Mouse (Mus musculus): ENCODE results near the gene Gtf2i.

Gtf2i gene

DNA sequence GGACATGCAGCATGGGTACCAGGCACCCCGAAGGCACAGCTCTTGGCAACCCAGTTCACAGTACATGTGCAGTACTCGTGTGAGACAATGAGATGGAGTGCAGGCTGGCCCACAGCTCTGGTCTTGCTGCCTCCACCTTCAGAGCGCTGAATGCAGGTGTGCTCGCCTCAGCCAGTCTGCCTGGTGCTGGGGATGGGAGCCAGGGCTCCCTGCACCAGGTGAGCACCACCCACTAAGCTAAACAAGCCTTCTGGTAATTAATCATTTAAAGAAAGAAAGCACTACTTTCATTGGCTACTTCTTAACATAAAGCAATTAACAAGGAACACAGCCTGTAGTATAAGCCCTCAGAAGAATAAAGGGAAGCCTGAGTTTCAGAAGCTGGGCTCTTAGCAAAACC is 37.5 kb downstream of the Gtf2i start:
- DNase-seq (ENCODE audit: low read depth, low spot score), result no peak

DNA sequence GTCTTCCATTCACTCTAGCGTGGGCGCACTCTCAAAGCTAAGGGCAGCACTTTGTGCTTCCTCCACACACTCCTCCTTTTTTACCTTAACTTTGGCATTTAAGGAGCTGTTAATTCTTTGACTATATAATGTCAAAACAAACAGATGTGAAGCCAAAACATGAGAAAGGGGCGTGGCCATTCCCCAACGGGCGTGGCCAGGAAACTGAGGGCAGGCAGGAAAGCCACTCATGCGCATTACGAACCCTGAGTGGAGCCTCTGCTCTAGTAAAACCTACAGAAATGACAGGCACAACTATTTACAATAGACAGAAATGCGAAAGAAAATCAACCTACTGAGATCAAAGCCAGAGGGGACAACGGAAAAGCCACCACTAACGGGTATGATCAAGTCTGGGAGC is 39.0 kb downstream of the Gtf2i start:
- no peak for DNase-seq (ENCODE audit: low read depth, low spot score)

DNA sequence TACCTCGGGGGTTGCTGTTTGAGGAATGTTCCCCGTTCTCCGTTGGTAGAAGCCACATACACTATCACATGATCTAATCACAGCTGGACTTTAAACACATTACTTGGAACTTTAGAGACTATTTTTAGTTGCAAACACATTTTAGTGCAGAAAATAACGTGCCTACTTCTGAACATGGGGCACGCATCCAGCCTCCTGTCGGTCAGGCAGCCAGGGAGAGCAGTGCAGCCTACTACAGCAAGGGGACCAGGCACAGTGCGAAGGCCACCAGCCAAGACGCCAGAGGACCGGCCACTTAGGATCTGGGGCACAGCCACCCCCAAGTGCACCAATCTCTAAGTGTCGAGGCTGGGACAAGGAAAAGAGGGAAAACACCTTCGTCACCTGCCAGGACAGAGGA is 39.5 kb downstream of the Gtf2i start:
- no peak for DNase-seq (ENCODE audit: low read depth, low spot score)

- no peak for DNase-seq (ENCODE audit: low read depth, low spot score)
Observed at GRCm38 (mm10) chr5:134273761-134274160, 40.8 kb downstream of the Gtf2i start.

DNA sequence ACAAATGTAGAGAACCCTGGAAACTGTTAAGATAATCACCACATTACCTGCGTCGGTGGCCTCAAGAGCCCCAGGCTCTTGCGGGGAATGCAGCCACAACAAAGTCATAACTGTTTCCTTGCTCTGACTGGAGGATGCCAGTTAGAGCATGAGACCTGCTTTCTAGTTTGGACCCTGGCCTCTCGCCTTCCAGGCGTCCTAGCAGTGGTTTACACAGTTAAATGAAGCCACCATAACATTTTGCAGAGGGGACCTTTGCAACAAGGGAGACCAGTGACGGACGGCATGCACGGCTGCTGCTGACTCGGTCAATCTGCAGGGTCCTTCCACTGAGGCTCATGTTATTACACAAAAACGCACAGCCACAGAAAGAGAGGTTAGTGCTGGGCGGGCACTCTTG is 41.8 kb downstream of the Gtf2i start:
- DNase-seq (ENCODE audit: low read depth, low spot score), result no peak

DNA sequence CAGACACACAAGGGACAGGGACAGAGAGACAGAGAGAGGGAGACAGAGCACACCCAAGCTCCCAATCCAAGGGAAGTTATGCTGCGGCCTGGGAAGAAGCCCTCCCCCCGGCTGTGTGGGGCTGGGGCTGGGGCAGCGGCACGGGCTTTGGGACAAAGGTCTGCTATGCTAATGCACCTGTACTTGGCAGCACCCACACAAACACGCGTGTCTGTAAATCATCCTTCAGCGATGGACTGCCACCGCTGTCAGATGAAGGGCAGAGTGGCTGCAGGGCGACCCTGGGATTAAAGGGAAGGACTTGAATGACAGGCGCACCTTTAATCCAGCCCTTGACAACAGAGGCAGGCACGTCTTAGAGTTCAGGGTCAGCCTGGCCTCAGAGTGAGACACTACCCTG is 43.1 kb downstream of the Gtf2i start:
- no peak for DNase-seq (ENCODE audit: low read depth, low spot score)

GRCm38 (mm10) chr5:134270566-134270965 is 44.0 kb downstream of the Gtf2i start:
- DNase-seq (ENCODE audit: low read depth, low spot score), result no peak

GRCm38 (mm10) chr5:134269751-134270150 is 44.8 kb downstream of the Gtf2i start:
- no peak for DNase-seq (ENCODE audit: low read depth, low spot score)

DNA sequence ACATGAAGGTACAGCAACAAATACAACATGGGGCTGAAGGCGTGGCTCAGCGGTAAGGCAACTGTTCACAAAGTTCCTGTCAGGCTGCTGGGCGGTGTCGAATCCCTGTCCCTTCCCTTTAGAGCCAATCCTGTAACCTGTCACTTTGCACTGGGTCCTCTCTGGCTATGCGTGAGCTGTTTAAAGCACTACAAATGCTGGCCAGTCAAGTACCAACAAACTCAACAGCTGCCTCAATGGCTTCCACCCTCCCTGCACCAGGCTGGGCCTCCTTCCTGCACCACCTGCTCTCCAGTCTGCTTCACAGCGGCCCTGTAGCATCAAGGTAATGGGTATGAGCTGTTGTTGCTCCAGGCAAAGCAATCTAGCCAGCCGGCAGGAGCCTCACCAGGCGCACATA is 45.8 kb downstream of the Gtf2i start:
- DNase-seq (ENCODE audit: low read depth, low spot score), result no peak

DNA sequence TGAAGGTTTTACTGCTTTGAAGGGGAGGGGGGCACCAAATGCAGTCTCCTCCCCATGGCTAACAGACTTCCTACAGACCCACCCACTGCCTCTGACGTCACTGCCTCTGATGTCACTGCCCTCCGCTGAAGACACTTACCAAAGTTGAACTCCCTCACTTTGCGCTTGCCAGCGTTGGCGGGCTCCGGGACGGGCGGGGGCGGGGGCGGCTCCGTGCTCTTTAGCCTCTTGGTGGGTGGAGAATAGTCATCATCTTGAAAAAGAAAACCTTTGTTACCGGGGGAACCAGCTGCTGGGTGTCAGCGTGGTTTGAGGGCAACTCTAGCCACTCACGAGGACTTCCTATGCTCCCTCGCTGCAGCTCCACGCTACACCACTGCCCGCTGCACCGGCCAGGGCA is 48.2 kb downstream of the Gtf2i start:
- no peak for DNase-seq (ENCODE audit: low read depth, low spot score)

GRCm38 (mm10) chr5:134265890-134266289 is 48.7 kb downstream of the Gtf2i start:
- DNase-seq (ENCODE audit: low read depth, low spot score), result no peak

- DNase-seq (ENCODE audit: low read depth, low spot score), result no peak
Observed at GRCm38 (mm10) chr5:134260001-134260636, 54.4 kb downstream of the Gtf2i start.

DNA sequence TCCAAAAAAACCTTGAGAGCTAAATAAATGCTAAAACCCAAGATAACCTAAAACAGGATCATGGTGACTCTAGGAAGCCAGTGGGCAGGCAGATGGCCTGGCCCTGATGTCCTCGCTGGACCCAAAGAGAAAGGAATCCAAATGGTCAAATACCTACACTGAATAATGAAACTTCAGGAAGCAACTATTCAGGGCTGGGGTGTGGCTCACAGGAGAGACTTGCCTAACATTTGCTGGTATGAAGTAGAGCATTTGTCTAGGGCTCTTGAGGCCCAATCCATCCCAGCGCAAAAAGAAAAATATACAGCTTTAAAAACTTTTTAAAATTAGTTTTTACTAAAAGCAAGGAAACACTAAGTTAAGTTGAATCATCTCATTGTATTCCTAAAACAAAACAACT is 55.6 kb downstream of the Gtf2i start:
- DNase-seq (ENCODE audit: low read depth, low spot score), result no peak

DNA sequence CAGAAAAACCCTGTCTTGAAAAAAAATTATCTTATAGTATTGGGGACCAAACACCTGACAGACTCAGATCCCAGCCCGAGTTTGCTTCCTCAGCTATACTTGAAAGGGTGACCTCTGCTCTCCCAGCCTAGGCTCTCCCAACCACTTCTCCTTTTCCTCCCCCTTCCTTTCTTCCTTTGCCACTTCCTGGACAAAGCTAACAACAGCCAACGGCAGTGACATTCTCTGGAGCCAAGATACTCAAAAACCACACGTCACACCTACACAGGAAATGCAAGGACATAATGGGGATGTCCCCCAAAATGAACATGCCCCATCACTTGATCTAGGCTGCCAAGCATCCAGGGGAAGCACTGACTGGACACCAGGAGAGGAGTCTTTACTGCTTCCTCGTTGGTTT is 56.2 kb downstream of the Gtf2i start:
- DNase-seq (ENCODE audit: low read depth, low spot score), result no peak

DNA sequence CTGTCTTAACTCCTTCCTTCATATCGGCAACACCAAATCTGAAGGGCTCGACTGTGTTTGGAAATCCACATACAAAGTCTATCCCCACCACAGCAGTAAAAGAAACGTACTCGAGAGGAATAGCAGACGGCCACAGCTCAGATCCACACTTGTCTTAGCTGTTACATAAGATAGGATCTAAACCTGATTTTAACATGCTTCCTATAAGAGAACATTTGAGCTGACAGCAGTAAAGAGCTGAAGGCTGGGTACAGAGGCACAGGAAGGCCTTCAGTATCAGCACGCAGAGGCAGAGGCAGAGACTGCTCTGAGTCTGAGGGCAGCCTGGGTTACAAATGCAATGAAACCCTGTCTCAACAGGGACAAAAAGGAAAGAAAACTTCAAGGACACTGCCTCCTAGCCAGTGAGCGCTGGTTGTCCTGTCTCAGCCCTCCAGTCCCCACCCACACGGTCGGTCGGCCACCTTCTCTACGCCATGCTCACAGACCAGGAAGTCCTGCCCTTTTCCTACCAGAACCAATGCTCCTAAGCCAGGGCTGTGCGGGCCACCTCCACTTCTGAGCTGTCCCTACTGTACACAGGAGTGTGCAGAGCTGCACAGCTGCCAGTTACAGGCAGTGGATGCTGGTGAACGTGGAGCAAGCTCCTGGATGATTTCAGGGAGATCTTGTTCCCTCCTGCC is 57.1 kb downstream of the Gtf2i start:
- DNase-seq (ENCODE audit: low read depth, low spot score), result no peak

DNA sequence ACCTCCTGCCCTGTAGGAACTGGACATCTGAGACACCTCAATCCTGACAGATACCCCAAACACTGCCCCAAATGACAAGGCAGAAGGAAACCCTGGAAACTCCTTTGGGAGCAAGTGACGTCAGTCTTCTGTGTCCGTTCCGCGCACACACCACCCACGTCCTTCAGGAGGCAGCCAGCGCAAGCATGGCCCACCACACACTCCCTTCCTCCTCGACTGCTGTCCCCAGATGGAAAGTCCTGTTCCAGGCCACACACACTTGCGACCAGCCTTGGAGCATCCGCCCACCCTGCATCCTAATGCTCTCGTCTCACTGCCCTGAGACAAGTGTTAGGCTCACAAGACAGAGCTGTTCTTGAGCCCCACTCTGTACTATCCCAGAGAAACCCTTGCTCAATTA is 59.3 kb downstream of the Gtf2i start:
- no peak for DNase-seq (ENCODE audit: low read depth, low spot score)

- DNase-seq (ENCODE audit: low read depth, low spot score), result no peak
Observed at GRCm38 (mm10) chr5:134253806-134254205, 60.8 kb downstream of the Gtf2i start.

GRCm38 (mm10) chr5:134251083-134251482 is 63.5 kb downstream of the Gtf2i start:
- no peak for DNase-seq (ENCODE audit: low read depth, low spot score)

DNA sequence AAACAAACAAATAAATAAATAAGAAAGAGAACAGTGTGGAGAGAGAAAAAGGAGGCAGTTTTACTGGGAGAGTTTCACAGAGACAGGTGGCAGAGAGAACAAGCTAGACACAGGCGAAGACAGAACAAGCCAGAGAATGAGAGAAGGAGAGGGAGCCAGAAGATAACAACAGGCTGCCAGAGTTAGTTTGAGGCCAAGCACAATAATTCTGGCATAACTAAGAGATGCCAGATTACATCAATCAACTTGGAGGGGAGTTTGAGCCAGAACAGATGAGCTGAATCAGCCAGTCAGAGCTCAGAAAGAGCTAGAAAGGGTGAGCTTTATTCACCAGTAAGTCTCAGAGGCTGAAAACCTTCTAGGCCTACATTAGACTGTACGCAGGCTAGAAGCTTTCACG is 64.0 kb downstream of the Gtf2i start:
- no peak for DNase-seq (ENCODE audit: low read depth, low spot score)

- DNase-seq (ENCODE audit: low read depth, low spot score), result no peak
Observed at GRCm38 (mm10) chr5:134249245-134249649, 65.3 kb downstream of the Gtf2i start.

GRCm38 (mm10) chr5:134248608-134249244 is 65.8 kb downstream of the Gtf2i start:
- no peak for DNase-seq (ENCODE audit: low read depth, low spot score)

GRCm38 (mm10) chr5:134246146-134246545 is 68.4 kb downstream of the Gtf2i start:
- DNase-seq (ENCODE audit: low read depth, low spot score), result no peak

DNA sequence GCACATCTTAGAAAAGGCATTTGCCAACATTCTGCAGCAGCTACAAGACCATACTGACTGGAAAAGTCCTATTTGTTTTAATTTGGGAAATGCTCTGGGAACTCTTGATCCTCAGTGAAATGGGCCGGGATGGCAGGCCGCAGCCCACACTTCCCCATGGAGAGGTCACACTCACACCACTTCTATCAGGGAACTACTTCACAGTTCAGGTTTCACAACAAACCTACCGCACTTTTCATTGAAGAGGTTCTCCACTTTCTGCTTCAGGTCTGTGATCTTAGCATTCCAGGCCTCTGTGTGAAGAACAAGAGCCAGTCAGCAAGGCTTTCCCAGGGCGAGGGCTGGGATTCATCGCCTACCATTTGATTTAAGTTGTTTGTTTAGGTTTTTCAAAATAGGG is 69.7 kb downstream of the Gtf2i start:
- DNase-seq (ENCODE audit: low read depth, low spot score), result no peak

All from skeletal muscle tissue, adult 2 months (tissue).